Mouse (Mus musculus): ENCODE data around the gene Glrx3.

DNA sequence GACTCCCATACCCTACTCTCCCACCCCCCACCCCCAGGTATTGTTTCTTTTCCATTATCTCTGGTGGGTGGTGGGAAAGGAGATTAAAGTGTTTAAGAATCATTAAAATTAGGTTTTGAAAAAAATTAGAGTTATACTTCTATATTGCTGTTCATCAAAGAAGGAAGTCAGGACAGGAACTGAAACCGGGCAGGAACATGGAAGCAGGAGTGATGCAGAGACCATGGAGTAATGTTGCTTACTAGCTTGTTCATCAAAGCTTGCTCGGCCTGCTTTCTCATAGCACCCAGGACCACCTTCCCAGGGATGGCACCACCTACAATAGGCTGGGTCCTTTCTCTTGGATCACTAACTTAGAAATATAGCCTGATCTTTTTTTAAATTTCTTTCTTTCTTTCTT lies 16.9 kb upstream of the Glrx3 start:
- TF ChIP-seq POLR2A (IDR thresholded peaks at IDR 0.05; ENCODE audit: extremely low read depth, insufficient read depth, low read length) (no peak), CTCF (IDR thresholded peaks at IDR 0.05; ENCODE audit: low read depth, low read length) (no peak)

All from liver, adult 2 months (tissue).